Mouse (Mus musculus): ENCODE measurements around the gene Shisa2.

The Shisa2 gene

DNA sequence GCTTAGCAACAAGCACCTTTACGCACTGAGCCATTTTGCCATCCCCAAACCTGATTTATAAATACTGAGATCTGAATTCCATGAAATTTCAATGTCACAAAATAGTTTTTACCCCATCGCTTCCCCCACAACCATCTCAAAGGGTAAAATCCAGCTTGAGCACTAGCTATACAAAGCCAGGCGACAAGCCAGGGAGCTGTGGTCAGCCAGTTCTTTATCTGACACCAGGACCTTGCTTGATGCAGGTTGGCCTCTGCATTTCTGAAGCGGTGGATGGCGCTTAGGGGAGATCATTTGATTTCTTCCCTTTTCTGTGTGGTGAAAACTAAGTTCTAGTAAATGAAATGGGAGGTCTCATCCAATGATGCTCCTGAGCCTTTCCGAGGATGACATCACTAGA lies 7.0 kb downstream of the Shisa2 start:
- DNase-seq: no peak

- DNase-seq: no peak
Measured at GRCm38 (mm10) chr14:59633295-59633898, 8.3 kb downstream of the Shisa2 start.

GRCm38 (mm10) chr14:59633988-59634387 lies 8.9 kb downstream of the Shisa2 start:
- DNase-seq: no peak

- no peak for DNase-seq
Measured at GRCm38 (mm10) chr14:59638906-59639703, 14.0 kb downstream of the Shisa2 start.

DNA sequence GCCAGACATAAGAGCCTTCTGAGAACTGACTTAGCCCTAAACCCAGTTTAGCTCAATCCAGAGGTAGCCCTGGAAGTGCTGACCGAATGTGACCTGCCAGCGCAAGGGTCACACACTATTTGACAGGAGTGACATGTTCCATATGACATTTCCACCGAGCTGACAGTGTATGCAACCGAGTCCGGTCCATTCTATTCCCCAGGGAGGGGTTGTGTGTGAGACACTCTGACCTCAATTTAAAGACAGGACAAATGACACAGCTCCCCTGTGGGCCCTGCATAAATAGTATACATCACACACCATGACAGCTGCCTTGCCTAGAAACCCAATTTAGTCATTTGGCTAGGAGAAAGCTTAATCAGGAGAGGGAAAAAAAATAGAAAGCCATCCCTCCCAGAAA lies 16.7 kb downstream of the Shisa2 start:
- no peak for DNase-seq

DNA sequence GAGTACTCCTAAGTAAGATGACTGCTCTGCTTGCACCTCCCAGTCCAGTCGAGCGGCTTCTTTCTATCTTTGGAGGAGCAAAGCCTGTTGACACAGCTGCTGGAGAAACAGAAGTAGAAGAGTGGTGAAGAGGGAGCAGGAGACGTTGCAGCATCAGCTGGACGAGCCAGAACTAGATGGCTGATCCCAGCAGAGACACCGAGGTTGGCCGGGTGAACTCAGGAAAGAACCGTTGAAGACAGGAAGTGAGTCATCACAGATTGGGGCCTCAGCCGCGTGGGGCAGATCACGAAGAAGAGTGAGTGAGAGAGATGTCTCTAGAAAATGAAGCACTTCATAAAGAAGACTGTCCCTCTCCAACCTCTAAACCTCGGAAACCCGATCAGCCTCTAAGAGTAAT lies 18.5 kb downstream of the Shisa2 start:
- no peak for DNase-seq

GRCm38 (mm10) chr14:59644166-59644565 lies 19.1 kb downstream of the Shisa2 start:
- DNase-seq: no peak

GRCm38 (mm10) chr14:59644896-59645295 lies 19.8 kb downstream of the Shisa2 start:
- no peak for DNase-seq

DNA sequence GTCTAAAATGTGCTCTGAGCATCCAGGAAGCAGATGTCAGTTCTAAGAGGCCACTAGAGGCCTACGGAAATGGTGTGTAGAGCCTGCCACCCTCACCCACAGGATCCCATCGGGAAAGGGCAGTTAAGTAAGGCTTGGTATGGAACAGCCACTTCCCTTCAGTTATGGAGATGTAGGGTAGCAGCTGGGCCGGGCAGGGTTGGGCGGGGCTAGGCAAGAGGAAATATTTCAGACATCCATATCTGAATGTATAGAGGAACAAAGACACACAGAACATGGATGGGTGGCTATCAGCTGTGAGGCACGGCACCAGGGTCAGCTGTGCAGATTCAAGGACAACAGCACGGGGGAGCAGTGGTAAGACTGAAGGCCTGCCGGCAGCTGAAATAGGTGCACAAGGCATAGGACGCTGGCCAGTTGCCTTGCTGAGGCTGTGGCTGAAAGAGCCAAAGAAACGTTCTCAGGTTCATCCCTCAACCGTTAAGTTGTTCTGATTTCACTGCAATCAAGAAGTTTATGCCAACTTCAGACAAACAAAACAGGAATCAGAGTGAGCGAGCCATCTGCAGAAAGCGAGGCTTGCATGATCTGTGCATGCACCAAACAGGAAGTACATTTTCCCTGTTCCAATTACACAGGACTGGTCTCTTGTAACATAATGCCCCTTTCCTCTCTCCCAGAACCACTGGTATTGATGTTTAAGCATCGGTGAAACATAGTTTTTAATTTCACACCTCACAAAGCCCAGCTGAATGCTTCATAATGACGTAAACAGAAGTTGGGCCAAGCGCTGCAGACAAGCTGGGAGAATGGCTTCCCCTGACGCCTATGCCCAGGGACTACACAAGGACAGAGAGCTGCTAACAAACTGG lies 22.0 kb downstream of the Shisa2 start:
- DNase-seq: no peak

DNA sequence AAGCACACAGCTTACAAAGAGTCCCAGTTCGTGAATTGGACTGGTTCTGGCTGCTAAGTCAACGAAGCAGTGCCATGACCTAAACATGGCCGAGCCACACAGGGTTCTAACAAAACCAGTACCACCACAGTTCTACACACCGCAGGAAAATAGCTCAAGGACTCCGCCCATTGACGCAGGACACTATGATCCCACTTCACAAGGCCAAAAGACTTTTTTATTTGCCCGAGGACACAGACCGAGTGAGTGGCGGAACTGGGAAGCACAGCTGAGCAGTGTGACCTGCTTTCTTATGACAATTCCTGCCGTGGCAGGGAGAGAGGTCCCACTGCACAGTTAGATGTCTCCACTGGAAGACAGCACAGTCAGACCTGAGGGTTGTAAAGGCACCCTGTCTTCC lies 23.5 kb downstream of the Shisa2 start:
- no peak for DNase-seq

- no peak for DNase-seq
Measured at GRCm38 (mm10) chr14:59649337-59649736, 24.2 kb downstream of the Shisa2 start.

DNA sequence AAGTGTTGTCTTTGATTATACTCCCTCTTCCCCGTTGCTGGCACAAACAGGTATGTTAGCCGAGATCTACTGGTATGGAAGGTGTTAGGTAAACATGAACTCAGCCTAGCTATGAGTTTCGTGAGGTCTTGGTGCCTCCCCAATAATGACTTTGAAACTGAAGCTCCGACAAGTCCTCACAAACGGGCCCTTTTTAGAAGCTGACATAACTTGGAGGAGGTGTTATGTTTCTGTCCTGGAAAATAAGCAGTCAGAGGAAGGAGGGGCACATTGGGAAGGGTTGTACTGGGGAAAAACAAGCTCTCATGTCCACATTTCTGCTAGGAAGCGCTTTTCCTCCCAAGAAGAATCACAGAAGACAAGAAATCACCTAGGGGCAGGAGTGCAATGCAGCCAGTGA lies 31.5 kb downstream of the Shisa2 start:
- DNase-seq: no peak

DNA sequence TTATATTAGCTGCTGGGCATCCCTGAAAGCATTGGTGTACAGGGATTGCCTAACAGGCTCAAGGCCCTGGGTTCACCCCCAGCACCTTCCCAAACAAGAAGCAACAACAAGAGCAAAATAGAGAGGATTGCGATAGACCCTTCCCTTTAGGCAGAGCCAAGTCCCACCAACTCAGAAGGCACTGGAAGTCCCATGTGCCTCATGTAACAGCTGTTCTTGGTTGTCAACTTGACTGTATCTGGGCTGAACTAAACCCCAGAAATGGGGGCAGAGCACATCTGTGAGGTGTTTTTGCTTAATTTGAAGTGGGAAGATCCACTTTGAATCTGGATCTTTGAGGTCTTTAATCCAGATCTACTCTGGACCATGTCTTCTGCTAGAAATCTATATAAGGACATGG lies 32.0 kb downstream of the Shisa2 start:
- DNase-seq: no peak

- no peak for DNase-seq
Measured at GRCm38 (mm10) chr14:59672893-59673515, 47.9 kb downstream of the Shisa2 start.

DNA sequence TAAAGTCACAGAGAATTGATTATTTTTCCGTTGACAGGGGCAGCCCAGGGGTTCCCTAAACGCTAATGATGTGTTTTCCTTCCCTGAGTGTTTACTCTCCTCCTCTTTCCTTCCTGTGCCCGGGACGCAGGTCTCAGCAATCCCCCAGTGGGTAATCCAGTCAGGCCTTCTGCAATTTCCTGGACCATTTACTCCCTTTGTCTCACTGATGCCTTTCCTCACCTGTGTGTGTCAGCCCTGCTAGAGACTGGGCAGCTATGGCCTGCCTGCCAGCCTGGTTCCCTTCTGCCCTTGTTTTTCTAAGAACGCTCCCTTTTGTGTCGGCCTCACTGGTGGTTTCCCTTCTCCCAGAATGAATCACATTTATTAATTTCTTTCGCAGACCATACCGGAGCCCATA lies 49.4 kb downstream of the Shisa2 start:
- no peak for DNase-seq

DNA sequence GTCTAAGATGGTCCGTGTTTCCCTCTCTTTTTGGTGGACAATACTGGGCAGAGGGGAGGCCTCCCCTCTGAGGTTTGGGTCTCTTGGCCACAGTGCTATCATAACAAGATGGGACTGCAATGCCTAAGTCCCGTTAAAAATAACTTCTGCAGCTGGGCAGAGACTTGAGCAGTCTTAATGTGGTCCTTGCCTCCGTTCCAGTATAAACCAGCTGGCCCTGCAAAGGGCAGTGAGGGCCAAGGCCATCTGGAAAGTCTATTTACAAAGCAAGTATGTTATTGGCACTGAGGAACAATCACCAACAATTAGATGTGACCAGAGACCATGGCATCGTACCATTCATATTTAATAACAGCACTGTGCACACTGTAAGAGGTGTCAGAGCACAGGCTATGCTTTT lies 50.2 kb downstream of the Shisa2 start:
- DNase-seq: no peak

GRCm38 (mm10) chr14:59677598-59678003 lies 52.5 kb downstream of the Shisa2 start:
- DNase-seq: no peak

Data from kidney, adult 8-10 months (tissue).